Mouse (Mus musculus): ENCODE measurements around the gene Zdhhc20.
"Not testable (repeated sequence)": the region's sequence is repeated elsewhere in the genome, so short reads cannot be mapped to it uniquely, and the experiment has no call there.

The Zdhhc20 gene

DNA sequence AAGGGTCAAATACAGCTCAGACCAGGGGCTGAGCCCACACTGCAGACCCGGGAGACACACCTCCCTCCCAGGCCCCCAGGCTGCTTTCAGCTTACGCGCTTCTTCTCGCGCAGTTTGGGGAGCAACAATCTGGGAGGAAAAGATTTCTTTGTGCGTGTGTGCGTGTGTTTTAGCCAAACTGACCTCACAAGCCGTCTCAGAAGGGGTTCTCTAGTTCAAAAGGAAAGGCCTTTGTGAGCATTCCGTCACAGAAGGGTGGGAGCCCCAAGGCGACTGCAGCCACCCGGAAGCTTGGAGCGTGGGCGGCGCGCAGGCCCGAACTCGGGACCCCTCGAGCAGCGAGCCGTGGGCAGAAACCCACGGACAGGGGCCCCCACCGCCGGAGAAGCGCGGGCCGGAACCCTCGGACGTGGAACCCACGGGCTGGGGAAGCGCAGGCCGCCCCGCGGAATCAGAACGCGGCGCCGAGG lies 500 bp downstream of the Zdhhc20 start:
- ATAC-seq (ENCODE audit: low TSS enrichment), result no peak; the same call in 1 of the 2 replicates

DNA sequence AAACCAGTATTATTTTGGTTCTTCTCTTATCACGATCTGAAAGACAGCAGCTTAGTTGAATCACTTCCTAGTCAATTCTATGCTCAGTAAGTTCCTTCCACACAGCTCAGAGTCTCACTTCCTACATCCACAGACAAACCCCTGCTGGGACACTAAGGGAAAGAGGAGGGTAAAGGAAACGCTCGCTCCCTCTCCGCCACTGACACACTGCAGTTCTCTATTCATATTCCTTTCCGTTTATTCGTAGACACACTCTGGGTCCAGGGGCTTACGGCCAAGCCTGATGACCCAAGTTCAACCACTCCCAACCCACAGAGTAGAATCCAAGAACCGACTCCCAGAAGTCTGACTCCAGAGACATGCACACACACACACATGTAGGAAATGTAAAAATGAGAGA lies 2.9 kb downstream of the Zdhhc20 start:
- no peak for ATAC-seq (ENCODE audit: low TSS enrichment)

DNA sequence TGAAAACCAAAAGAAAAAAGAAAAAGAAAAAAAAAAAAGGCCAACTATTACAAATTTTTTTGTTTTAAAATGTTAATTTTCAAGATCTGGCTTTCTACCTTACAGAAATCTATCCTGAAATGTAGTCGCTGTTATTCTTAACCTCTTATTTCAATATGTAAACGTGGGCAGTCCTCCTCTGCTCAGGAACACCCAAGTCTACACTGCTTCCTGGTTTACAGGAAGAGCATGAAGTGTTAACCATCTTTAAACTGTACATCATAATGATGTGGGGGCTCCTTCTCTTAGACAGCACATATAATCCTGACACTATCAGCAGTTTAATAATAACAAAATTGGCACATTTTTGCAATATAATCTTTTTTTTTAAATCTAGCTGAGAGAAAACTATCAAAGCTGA lies 4.0 kb downstream of the Zdhhc20 start:
- no peak for ATAC-seq (ENCODE audit: low TSS enrichment)

DNA sequence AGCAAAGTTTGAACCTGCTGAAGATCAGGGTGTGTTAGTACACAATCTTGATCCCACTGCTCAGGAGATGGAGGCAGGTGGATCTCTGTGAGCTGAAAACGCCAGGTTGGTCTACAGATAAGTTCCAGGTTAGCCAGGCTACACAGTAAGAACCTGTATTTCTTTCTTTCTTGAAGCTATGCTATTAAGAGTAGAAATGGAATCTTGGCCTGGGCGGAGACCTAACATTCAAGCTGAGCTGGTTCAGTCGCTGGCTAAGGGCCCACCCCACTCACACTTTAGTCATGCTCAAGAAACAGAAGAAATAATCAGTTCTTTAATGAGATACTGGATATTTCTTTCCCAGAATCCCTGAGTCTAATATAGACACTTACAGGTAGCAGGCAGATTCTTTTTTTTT lies 6.7 kb downstream of the Zdhhc20 start:
- ATAC-seq (ENCODE audit: low TSS enrichment), result no peak

DNA sequence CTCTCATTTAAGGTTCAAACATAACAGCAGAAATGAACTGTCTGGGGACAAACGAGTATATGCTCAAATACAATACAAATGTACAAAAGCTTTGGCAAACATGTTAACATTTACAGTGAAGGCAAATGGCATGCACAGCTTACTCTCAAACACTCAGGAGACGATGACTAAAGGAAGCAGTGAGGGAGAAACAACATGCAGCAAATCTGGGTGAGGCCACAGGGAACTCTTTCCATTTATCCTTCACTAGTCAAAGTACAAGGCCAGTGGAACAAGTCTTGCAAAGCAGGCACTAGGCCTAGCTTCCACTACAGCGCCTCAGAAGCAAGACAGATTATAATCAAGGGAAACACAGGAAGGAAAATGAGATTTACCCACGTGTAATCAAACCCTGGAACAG lies 7.4 kb downstream of the Zdhhc20 start:
- no peak for ATAC-seq (ENCODE audit: low TSS enrichment)

DNA sequence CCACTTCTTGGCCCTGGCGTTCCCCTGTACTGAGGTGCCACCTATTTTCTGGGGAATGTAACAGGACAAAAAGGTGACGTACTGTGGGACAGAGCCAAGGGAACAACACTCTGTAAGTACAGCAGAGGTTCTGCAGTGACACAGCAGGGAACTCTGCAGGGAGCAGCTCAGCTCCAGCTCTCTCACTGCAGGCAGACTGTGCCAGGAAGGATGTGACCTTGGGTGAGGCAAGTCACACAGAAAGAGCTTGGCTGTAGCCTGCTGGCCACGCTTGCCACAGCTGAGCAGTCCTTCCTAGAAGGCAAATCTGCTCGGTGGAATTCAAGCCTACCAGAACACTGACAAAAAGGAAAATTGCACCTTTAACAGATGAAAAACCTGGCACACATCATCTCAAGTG lies 8.3 kb downstream of the Zdhhc20 start:
- peak; percentile 80 for ATAC-seq (ENCODE audit: low TSS enrichment)

DNA sequence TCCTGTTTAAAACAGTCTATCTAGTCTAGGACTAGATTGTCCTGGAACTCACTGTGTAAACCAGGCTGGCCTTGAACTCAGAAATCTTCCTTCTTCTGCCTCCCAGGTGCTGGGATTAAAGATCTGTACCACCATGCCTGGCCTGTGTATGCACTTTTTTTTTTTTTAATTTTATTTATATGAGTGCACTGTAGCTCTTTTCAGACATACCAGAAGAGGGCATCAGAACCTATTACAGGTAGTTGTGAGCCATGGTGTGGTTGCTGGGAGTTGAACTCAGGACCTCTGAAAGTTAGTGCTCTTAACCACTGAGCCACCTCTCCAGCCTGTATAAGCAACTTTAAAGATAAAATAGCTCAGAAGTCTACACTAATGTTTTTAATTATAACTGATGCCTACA lies 9.0 kb downstream of the Zdhhc20 start:
- no peak for ATAC-seq (ENCODE audit: low TSS enrichment)

DNA sequence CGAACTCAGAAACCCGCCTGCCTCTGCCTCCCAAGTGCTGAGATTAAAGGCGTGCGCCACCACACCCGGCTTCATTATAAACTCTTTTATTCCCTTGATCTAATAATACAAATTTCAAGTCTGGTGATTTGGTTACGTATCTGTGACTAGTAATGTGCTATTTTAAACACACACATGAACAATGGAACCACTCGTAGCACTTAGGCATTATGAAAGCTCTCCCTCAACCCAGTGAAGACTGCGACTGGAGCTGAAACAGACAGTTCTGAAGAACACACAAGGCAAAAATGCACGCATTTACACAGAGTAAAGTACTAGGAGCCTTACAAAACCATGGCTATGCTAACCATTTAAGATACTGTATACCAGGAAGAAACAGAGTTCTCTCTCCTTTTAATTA lies 12.2 kb downstream of the Zdhhc20 start:
- ATAC-seq (ENCODE audit: low TSS enrichment), result no peak

GRCm38 (mm10) chr14:57866676-57867276 lies 23.3 kb downstream of the Zdhhc20 start:
- ATAC-seq (ENCODE audit: low TSS enrichment), result peak; percentile 78

DNA sequence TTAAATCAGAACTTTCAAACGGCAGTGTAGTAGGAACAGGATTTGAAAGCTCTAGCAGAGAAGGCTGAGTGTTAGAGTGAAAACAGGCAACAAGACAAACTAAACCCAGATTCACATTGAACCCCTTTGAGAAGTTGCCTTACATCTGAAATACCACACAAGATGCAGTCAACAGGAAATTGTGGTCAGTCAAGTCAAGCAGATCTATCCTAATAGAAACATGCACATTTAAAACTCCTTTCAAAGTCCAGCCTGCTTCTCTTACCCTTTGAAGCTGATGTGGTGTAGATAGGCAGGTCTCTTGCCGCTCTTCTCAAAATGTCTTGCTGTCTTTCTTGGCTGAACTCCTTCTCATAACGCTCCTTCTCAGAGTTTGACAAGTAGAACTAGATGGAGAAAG lies 24.8 kb downstream of the Zdhhc20 start:
- no peak for ATAC-seq (ENCODE audit: low TSS enrichment)

DNA sequence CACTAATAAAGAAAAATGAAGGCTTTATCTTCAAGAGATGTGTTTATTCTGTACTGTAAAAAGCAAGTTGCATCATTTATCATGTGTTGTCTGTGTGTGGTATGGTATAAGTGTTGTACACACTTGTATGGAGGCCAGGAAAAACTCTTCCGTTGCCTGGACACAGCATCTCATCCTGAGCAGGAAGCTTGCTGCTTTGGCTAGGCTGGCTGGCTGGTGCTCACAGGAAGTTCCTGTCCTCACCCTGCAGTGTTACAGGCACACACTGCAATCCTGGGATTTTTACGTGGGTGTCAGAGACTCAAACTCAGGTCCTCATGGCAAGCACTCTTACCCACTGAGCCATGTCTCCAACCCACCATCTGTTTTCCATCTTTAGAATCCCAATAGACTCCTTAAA lies 26.9 kb downstream of the Zdhhc20 start:
- ATAC-seq (ENCODE audit: low TSS enrichment), result no peak

DNA sequence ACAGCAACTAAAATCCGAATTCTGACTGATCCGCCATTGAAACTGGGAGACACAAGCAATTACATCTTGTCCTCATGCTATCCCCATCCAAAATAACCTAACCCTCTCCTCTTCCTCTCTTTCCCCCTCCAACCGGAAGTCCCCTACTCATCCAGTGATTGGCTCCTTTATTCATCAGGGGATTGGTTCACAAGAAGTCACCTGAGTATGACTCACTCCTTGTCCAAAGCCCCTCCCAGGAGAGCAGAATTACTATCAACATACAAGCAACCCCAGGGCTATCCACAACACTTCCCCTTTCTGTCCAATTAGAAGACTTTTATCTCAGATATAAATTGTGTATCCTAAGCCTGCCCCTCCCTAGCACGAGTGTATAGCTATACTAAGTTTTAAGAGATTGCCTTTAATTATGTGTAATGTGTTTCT lies 28.1 kb downstream of the Zdhhc20 start:
- no peak for ATAC-seq (ENCODE audit: low TSS enrichment)

GRCm38 (mm10) chr14:57859520-57859919 lies 30.6 kb downstream of the Zdhhc20 start:
- no peak for ATAC-seq (ENCODE audit: low TSS enrichment)

GRCm38 (mm10) chr14:57858601-57859000 lies 31.5 kb downstream of the Zdhhc20 start:
- no peak for ATAC-seq (ENCODE audit: low TSS enrichment)

- ATAC-seq (ENCODE audit: low TSS enrichment), result not testable (repeated sequence)
Measured at GRCm38 (mm10) chr14:57856037-57856436, 34.0 kb downstream of the Zdhhc20 start.

DNA sequence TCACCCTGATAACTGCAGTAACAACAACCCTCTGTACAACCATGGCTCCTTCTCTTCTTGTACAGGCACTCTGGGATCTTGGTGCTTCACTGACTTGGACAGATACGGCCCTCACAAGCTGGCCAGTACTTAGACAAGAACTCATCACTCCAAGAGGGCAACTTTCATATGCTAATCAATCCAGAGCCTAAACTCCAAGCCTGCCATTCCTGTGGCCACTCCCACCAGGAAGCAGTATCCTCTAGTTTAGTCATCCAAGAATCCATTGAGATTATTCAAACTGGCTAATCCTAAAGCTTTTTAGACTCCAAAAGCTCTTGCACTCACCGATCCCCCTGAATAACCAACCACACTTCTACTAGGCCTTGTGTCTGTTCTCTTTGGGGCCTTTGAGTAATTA lies 37.1 kb downstream of the Zdhhc20 start:
- ATAC-seq (ENCODE audit: low TSS enrichment), result no peak

GRCm38 (mm10) chr14:57850330-57850729 lies 39.7 kb downstream of the Zdhhc20 start:
- peak; percentile 73 for ATAC-seq (ENCODE audit: low TSS enrichment)

- ATAC-seq (ENCODE audit: low TSS enrichment), result no peak
Measured at GRCm38 (mm10) chr14:57848646-57849045, 41.4 kb downstream of the Zdhhc20 start.

DNA sequence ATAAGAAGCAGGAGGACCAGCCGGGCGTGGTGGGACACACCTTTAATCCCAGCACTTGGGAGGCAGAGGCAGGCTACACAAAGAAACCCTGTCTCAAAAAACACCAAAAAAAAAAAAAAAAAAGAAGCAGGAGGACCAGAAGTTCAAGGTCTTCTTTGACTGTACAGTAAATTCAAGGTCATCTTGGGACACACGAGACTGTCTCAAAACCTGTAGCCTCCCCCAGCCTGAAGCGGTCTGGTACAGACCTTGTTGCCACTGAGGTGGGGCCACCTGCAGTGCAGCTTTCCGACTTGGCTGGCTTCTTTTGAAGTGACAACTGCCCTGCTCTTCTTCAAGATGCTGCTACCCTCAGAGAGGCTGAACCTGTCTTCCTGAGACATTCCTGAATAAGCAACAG lies 42.0 kb downstream of the Zdhhc20 start:
- not testable (repeated sequence) for ATAC-seq (ENCODE audit: low TSS enrichment)

GRCm38 (mm10) chr14:57844535-57844934 lies 45.5 kb downstream of the Zdhhc20 start:
- ATAC-seq (ENCODE audit: low TSS enrichment), result no peak

GRCm38 (mm10) chr14:57835157-57835556 lies 54.9 kb downstream of the Zdhhc20 start:
- ATAC-seq (ENCODE audit: low TSS enrichment), result no peak

- ATAC-seq (ENCODE audit: low TSS enrichment), result no peak
Measured at GRCm38 (mm10) chr14:57833526-57833925, 56.5 kb downstream of the Zdhhc20 start.

- no peak for ATAC-seq (ENCODE audit: low TSS enrichment)
Measured at GRCm38 (mm10) chr14:57827284-57827683, 62.8 kb downstream of the Zdhhc20 start.
